Mouse (Mus musculus) small intestine, adult 2 months (tissue): ENCODE results near the gene Tcf7l1. TPM values are rescaled to one million over a fixed set of nuclear protein-coding genes. Genes with fewer than 3 reads are reported as not detected.

Source experiments
- H3K27ac ChIP-seq: fragments of 200-500 bp; 2 replicates; pipeline ENCODE4 v1.5.1; 2012; ENCODE audit warnings: low read depth, low read length, control low read depth, inconsistent platforms; ENCODE audit not compliant: insufficient read depth
- H3K27me3 ChIP-seq: fragments of 200-500 bp; 2 replicates; pipeline ENCODE4 v1.6.1; 2012; ENCODE audit warnings: mild to moderate bottlenecking, moderate library complexity, low read length, inconsistent platforms; ENCODE audit not compliant: control insufficient read depth, insufficient read depth
- H3K36me3 ChIP-seq: fragments of 200-500 bp; 2 replicates; pipeline ENCODE4 v1.6.1; 2012; ENCODE audit warnings: mild to moderate bottlenecking, low read length, control low read depth, inconsistent platforms; ENCODE audit not compliant: control insufficient read depth, insufficient read depth
- H3K4me1 ChIP-seq: fragments of 200-500 bp; 2 replicates; pipeline ENCODE4 v1.6.1; 2012; ENCODE audit warnings: low read length, inconsistent platforms, mixed read lengths; ENCODE audit not compliant: control insufficient read depth, insufficient read depth, insufficient read length
- H3K4me3 ChIP-seq: fragments of 200-500 bp; 2 replicates; pipeline ENCODE4 v1.5.1; 2012; ENCODE audit warnings: low read depth, mild to moderate bottlenecking, control low read depth, inconsistent platforms, low read length, moderate library complexity
- CTCF ChIP-seq: fragments of 200-500 bp; IDR thresholded peaks from 2 replicates; pipeline ENCODE4 v1.5.1; 2012; ENCODE audit warnings: low read depth, mild to moderate bottlenecking, control low read depth, inconsistent platforms, low read length, moderate library complexity, mixed read lengths; ENCODE audit not compliant: insufficient replicate concordance, insufficient read length; ENCODE audit errors: extremely low read depth
- POLR2A ChIP-seq: fragments of 200-500 bp; IDR thresholded peaks from 2 replicates; pipeline ENCODE4 v1.6.1; 2012; ENCODE audit warnings: low read depth, mild to moderate bottlenecking, control low read depth, inconsistent platforms, low read length, moderate library complexity
- WGBS: fragments of 180-500 bp; shearing (Covaris S2); methylation state at CpG from one replicate; pipeline ENCODE4 v1.1.7; 2018; 5-methylcytosine and 5-hydroxymethylcytosine counted together
- polyA plus RNA-seq: library from polyadenylated mRNA; depleted of rRNA; stranded (reverse); fragments of >200 nt; gene quantifications from 2 replicates; pipeline ENCODE4 v1.2.3, GENCODE M21; 2012

The Tcf7l1 gene
- polyA plus RNA-seq, 1 experiment, result 4.7 TPM

- WGBS, result 60% methylated on average over 2 of the region's 2 CpGs
- H3K27ac ChIP-seq, result no peak overlapping the region
- no peak overlapping the region for H3K4me3 ChIP-seq
- TF ChIP-seq CTCF (no peak), POLR2A (no peak)
- no peaks in the 10 kb centered on the region for H3K36me3 ChIP-seq
- H3K27me3 ChIP-seq, result no peaks in the 10 kb centered on the region
- H3K4me1 ChIP-seq, result no peaks in the 10 kb centered on the region
Measured at GRCm38 (mm10) chr6:72800641-72801040, 11.6 kb upstream of the Tcf7l1 start.

- Histone ChIP-seq H3K4me1 (no peaks in the 10 kb centered on the region), H3K4me3 (no peak overlapping the region), H3K36me3 (no peaks in the 10 kb centered on the region), H3K27me3 (no peaks in the 10 kb centered on the region), H3K27ac (no peak overlapping the region)
- TF ChIP-seq CTCF (no peak), POLR2A (no peak)
Measured at GRCm38 (mm10) chr6:72797763-72798162, 8.7 kb upstream of the Tcf7l1 start.

GRCm38 (mm10) chr6:72795444-72795843 is 6.4 kb upstream of the Tcf7l1 start:
- TF ChIP-seq POLR2A (no peak), CTCF (no peak)
- 78% methylated on average over 16 of the region's 16 CpGs for WGBS
- Histone ChIP-seq H3K36me3 (no peaks in the 10 kb centered on the region), H3K4me3 (no peak overlapping the region), H3K27ac (no peak overlapping the region), H3K4me1 (no peaks in the 10 kb centered on the region), H3K27me3 (no peaks in the 10 kb centered on the region)

GRCm38 (mm10) chr6:72794870-72795269 is 5.8 kb upstream of the Tcf7l1 start:
- no peak overlapping the region for H3K27ac ChIP-seq
- no peaks in the 10 kb centered on the region for H3K27me3 ChIP-seq
- no peak overlapping the region for H3K4me3 ChIP-seq
- no peak for TF ChIP-seq CTCF
- TF ChIP-seq POLR2A, result no peak
- H3K36me3 ChIP-seq, result no peaks in the 10 kb centered on the region
- no peaks in the 10 kb centered on the region for H3K4me1 ChIP-seq
- 35% methylated on average over 7 of the region's 7 CpGs for WGBS

GRCm38 (mm10) chr6:72792641-72793040 is 3.6 kb upstream of the Tcf7l1 start:
- no peak overlapping the region for H3K27ac ChIP-seq
- peaks cover 7% of the 10 kb centered on the region; the same call in 1 of the 2 replicates for H3K4me1 ChIP-seq
- no peak for TF ChIP-seq POLR2A
- no peak for TF ChIP-seq CTCF
- H3K4me3 ChIP-seq, result no peak overlapping the region
- H3K36me3 ChIP-seq, result no peaks in the 10 kb centered on the region
- peaks cover 18% of the 10 kb centered on the region for H3K27me3 ChIP-seq
- WGBS, result 91% methylated on average over 8 of the region's 8 CpGs

GRCm38 (mm10) chr6:72787948-72788891 is 834 bp downstream of the Tcf7l1 start:
- Histone ChIP-seq H3K4me1 (peaks cover 7% of the 10 kb centered on the region; the same call in 1 of the 2 replicates), H3K27ac (peak overlapping the region; percentile 27; the same call in 1 of the 2 replicates), H3K27me3 (peaks cover 21% of the 10 kb centered on the region), H3K36me3 (no peaks in the 10 kb centered on the region), H3K4me3 (peak overlapping the region; percentile 73)
- no peak for TF ChIP-seq CTCF
- TF ChIP-seq POLR2A, result no peak
- WGBS, result 5% methylated on average over 68 of the region's 69 CpGs

GRCm38 (mm10) chr6:72787322-72787947 is 1.6 kb downstream of the Tcf7l1 start:
- TF ChIP-seq CTCF (no peak), POLR2A (no peak)
- 69% methylated on average over 19 of the region's 19 CpGs for WGBS
- H3K36me3 ChIP-seq, result no peaks in the 10 kb centered on the region
- peaks cover 7% of the 10 kb centered on the region; the same call in 1 of the 2 replicates for H3K4me1 ChIP-seq
- H3K27me3 ChIP-seq, result peaks cover 21% of the 10 kb centered on the region
- H3K27ac ChIP-seq, result no peak overlapping the region
- peak overlapping the region; percentile 73 for H3K4me3 ChIP-seq
